10 mouse cellular contexts compared by ENCODE assay signal in genomic region chr14:64546787-64547186, GRCm38 (mm10).
DNase-seq lines count a peak whose midpoint lies in the region; TF ChIP-seq lines count a peak whose summit lies in the region.
"Had no signal": no experiment of that assay in that cellular context is flagged by ENCODE, and none has a peak within 500 bp of the region (broad histone marks: within the 10 kb centered on the region; RNA-seq: fewer than 3 reads in every experiment).

No protein-coding gene starts in this region.

- H3K4me1 ChIP-seq in cerebellum, adult 2 months (ENCODE audit: control insufficient read depth, insufficient read depth, low read length): no peaks in the 10 kb centered on the region
- H3K4me1 ChIP-seq: embryonic facial prominence, embryonic 13.5 days; lung, embryonic 15.5 days had no signal

- no peak overlapping the region for H3K4me3 ChIP-seq in cerebellum, adult 2 months (replicated peaks; ENCODE audit: insufficient read depth, low read depth, low read length)
- H3K4me3 ChIP-seq in left cerebral cortex, adult 2 months: no peak overlapping the region
- H3K4me3 ChIP-seq: embryonic facial prominence, embryonic 13.5 days; lung, embryonic 15.5 days had no signal

- no peak overlapping the region for H3K27ac ChIP-seq in cerebellum, adult 2 months (ENCODE audit: insufficient read depth, low read length)
- H3K27ac ChIP-seq in left cerebral cortex, adult 2 months: no peak overlapping the region
- H3K27ac ChIP-seq: embryonic facial prominence, embryonic 13.5 days; lung, embryonic 15.5 days had no signal

- peak; percentile 31 for DNase-seq in urinary bladder, postnatal 25 days (ENCODE audit: low spot score)
- DNase-seq in urinary bladder, adult 2 months (ENCODE audit: low spot score): no peak
- DNase-seq in embryo, embryonic 10.5 days (ENCODE audit: low spot score): peak; percentile 81
- peak; percentile 84 for DNase-seq in kidney, postnatal 10 days
- DNase-seq in ovary, postnatal 14 days (ENCODE audit: low spot score): peak; percentile 51
- no peak for DNase-seq in cerebellum, adult 2 months
- DNase-seq in left cerebral cortex, adult 2 months (ENCODE audit: extremely low spot score in 1 of 2, low spot score in 2 of 2): no peak
- DNase-seq in cerebellum, postnatal 36 days: no peak

- intact Hi-C loops in left cerebral cortex, adult 2 months (cut with DNase I): no loop called here

- TF ChIP-seq CTCF in cerebellum, adult 2 months (IDR thresholded peaks at IDR 0.05; ENCODE audit: borderline replicate concordance, insufficient read depth, low read depth, low read length): no peak
- no peak for TF ChIP-seq CTCF in left cerebral cortex, adult 2 months (IDR thresholded peaks at IDR 0.05)

- no peaks in the 10 kb centered on the region for H3K27me3 ChIP-seq in cerebellum, adult 2 months (ENCODE audit: control insufficient read depth, insufficient read depth, low read length)
- H3K27me3 ChIP-seq: embryonic facial prominence, embryonic 13.5 days; lung, embryonic 15.5 days had no signal

- 53% methylated on average over 4 of the region's 4 CpGs for WGBS in cerebellum, adult 2 months

- TF ChIP-seq POLR2A in cerebellum, adult 2 months (IDR thresholded peaks at IDR 0.05; ENCODE audit: borderline replicate concordance, insufficient read depth, low read length): no peak

Comparison
In these comparisons a context has a peak if more than half of its experiments do, and no peak if none do; other contexts are left out.
1. DNase-seq: peak in urinary bladder, postnatal 25 days (single experiment), embryo, embryonic 10.5 days (single experiment), kidney, postnatal 10 days (single experiment) and ovary, postnatal 14 days (single experiment); none in urinary bladder, adult 2 months (single experiment), cerebellum, adult 2 months (0 of 2), left cerebral cortex, adult 2 months (0 of 2) and cerebellum, postnatal 36 days (0 of 2).